Mouse (Mus musculus) cortical plate, adult 2 months (tissue): Measurements from ENCODE around the gene Spon1.

Source experiments
- CTCF ChIP-seq: fragments of 200-500 bp; IDR thresholded peaks from 2 replicates; pipeline ENCODE4 v1.5.1; 2011; ENCODE audit warnings: mild to moderate bottlenecking, control low read depth, low read length; ENCODE audit not compliant: insufficient read depth; ENCODE audit errors: extremely low read depth
- POLR2A ChIP-seq: fragments of 200-500 bp; IDR thresholded peaks from 2 replicates; pipeline ENCODE4 v1.6.1; 2011; ENCODE audit warnings: mild to moderate bottlenecking, low read length, control low read depth; ENCODE audit not compliant: insufficient read depth; ENCODE audit errors: extremely low read depth

DNA sequence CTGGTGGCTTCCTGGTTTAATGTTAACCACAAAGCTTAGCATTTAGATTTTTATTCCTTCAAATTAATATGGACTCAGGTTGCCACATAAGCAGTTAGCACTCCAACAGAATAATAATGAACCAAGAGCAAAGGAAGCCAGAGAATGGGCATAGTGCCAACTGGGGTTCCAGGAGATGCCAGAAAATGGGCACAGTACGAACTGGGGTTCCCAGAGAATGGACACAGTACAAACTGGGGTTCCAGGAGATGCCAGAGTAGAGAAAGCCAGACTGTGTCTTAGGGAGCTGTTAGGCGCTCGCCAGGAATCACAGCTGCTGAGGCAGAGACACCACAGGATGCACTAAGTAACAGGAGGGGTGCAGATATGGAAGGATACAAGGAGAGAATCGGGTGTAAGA is 271.4 kb downstream of the Spon1 start:
- TF ChIP-seq POLR2A (no peak), CTCF (no peak)
